Mouse (Mus musculus) heart, postnatal 10 days (tissue): ENCODE data around the gene Clrn3. TPM values are rescaled to one million over a fixed set of nuclear protein-coding genes. Genes with fewer than 3 reads are reported as not detected.
"Not testable (repeated sequence)": the region's sequence is repeated elsewhere in the genome, so short reads cannot be mapped to it uniquely, and the experiment has no call there.

Experiments used
- DNase-seq, 2 experiments: peaks; one replicate each; pipeline ENCODE4 v3.0.0; 2021
- intact Hi-C: fragments of 180-260 bp; cut with DNase I; formaldehyde crosslinking; loops from one replicate; pipeline ENCODE4 v1.15.1; 2025
- total RNA-seq, 2 experiments: library from RNA; stranded (reverse); gene quantifications; 2 replicates each; pipeline ENCODE4 v1.2.3; 2021

Clrn3 gene
- total RNA-seq = not detected

DNA sequence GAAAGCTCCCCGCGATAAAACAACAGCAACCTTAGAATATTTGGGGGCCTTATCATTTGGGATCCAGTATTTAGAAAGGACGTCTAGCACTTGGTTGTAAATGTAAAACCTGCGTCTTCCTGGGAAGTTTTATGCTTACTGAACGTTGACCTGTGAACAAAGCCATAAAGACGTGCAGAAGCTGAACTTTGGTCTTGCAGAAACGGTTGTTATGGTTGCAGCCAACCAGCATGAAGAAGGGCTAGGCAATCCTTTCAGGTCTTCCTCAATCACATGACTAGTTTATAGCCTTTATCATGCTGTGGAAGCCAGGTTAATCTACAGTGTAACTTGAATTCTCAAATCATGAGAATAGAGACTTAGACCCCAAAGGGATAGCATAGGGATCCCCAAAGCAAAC, at the start of gene Clrn3:
TSS of gene Clrn3 (minus strand) at position 140 of the 400 bp plus-strand sequence.
- no peak for DNase-seq
- intact Hi-C loops = no loop called here

DNA sequence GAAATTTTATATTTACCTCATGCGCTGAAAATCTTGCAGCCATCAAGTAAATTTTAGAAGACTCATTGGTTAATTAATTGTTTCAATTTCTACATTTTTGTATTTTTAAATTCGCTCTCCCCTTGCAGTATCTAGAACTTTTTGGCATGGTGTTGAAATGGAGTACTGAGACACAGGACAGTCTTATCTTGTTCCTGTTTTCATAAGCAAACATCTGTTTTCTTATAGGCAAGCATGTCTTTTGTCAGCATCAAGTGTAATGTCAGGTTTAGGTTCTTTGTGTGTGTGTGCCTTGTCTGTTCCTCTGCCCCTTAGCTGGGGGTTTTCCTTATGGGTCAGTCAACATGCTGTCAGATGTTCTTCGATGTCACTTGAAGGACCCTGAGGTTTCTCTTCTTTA, 47.9 kb upstream of the Clrn3 start:
- intact Hi-C loops = no loop called here
- no peak for DNase-seq

GRCm38 (mm10) chr7:135575319-135576069, 47.0 kb upstream of the Clrn3 start:
- DNase-seq, intact Hi-C loops: not testable (repeated sequence)

- intact Hi-C loops = no loop called here
- DNase-seq = peak in 1 of 2 experiments; percentile 18
These were observed 43.6 kb upstream of the Clrn3 start for GRCm38 (mm10) chr7:135571951-135572559.

DNA sequence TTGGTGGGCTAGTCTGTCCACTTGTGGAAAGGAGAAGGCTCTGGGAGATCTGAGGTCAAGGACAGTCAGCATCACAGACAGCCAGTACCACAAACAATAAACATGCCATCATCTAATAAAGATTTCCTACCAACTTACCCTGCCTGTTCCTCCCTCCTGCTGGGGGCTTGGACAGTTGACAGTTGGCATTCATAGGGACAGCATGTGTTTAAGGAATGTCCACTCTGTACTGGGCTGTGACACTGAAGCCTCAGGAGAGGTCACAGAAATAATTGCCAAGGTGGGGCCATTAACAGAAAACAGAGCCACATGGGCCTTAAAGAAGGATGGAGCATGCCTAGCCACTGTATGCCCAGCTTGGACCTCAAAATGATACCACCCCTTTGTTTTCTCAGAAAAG, 42.9 kb upstream of the Clrn3 start:
- intact Hi-C loops = no loop called here
- peak; percentile 31 to 38 for DNase-seq

DNA sequence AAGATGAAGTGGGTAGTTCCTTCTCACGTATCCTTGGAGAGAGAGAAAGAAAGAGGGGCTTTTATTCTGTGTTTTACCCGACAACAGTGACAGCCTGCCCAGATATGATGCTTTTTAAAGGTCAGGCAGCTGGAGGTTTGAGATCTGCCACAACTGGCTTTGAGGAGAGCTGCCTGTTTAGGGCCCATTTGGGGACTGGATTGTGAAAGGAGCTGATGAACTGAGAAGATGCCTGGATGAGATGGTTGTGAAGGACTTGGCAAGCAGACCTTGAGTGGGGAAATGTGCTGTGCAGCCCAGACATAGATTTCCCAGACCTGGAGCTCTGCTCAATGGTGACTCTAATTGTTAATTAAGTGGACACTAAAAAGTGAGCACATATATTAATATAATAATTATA, 40.1 kb upstream of the Clrn3 start:
- intact Hi-C loops = no loop called here
- no peak for DNase-seq

DNA sequence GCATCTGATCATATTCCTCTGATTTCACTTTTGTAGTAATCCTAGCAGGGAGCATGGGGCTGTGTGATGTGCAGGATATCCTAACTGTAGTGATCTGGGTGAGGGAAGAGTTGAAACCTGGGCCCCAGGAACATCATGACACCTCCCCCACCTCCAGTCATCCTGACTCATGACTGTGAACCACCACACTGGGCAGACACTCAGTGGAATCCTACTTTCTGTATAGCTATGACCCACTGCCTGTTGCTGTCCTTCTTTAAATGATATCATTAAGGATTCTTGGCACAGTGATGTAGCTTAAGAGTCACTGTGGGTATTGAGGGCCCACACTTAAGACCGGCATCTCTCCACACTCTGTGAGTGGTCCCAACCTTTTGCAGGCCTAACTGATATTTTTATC, 39.1 kb upstream of the Clrn3 start:
- no peak for DNase-seq
- intact Hi-C loops = no loop called here

DNA sequence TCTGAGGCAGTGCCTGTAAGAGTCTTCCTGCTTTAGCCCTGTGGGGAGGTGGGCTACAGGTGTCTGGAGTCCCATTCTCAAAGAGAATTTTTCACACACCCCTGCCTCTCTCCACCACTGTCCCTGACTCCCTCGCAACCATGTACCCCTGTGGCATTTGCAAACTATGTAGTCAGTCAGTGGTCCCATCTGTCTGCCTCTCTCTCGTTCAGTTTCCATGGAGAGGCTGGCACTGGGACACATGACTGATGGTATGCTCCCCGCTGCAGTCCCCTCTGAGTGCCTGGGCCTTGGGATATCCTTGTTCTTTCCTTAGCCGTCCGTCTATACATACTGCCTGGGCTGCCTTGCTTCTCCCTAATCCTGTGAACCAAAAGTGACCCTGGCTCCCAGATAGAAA, 37.6 kb upstream of the Clrn3 start:
- intact Hi-C loops = no loop called here

GRCm38 (mm10) chr7:135564022-135564421, 35.6 kb upstream of the Clrn3 start:
- intact Hi-C loops = no loop called here
- DNase-seq = no peak

More for the DNA sequence above, 37.6 kb upstream of the Clrn3 start:
- no peak for DNase-seq

GRCm38 (mm10) chr7:135560280-135560679, 31.8 kb upstream of the Clrn3 start:
- no peak for DNase-seq
- intact Hi-C loops = no loop called here

DNA sequence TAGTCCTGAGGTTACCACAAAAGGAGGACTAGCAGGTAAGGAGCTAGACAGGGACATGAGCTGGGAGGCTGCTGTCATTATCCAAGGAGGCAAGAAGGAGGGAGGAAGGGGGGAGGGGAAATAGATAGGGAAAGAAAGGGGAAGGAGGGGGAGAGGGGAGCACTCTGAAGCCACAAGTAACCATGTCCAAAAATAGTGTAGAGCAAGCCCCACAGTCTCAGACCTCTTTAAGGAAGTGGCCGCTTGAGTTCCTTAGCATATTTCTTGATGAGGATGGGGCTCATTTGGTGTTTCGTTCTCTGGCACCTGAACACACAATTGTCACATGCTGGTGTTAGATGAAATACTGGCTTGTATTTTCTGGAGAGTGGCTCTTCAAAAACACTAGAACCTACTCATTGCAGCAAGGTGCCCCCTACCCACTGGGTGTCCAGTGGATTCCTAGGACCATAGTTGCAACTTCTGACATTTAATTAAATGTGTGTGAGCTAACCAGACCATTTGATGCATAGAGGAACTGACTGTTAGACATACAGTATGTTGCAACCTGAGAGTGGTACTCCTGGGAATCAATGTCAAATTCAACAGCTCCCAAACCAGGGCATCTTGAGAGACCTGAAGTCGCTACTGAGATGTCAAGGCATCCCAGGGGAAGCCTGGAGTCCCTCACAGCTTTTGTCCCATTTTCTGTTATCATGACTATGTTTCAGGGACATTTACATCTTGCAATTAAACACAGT, 28.4 kb upstream of the Clrn3 start:
- DNase-seq = no peak
- intact Hi-C loops = loop anchor here (1.0 kb wide), 1 partner anchor 22 kb away; no protein-coding TSS in a partner anchor

DNA sequence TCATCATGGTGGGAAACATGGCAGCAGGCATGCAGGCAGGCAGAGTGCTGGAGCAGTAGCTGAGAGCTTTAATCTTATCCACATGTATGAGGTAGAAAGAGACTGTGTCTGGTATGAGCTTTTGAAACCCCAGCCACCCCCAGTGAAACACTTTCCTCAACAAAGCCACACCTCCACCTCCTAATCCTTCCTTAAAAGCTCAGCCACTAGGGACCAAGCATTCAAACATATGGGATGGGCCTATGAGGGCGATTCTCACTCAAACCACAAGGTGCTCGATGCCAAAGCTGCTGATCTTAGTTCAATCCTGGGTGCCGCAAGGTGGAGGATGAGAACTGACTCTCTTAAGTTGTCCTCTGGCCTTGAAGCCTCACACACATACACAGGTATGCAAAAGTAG, 25.1 kb upstream of the Clrn3 start:
- no peak for DNase-seq
- intact Hi-C loops = no loop called here

DNA sequence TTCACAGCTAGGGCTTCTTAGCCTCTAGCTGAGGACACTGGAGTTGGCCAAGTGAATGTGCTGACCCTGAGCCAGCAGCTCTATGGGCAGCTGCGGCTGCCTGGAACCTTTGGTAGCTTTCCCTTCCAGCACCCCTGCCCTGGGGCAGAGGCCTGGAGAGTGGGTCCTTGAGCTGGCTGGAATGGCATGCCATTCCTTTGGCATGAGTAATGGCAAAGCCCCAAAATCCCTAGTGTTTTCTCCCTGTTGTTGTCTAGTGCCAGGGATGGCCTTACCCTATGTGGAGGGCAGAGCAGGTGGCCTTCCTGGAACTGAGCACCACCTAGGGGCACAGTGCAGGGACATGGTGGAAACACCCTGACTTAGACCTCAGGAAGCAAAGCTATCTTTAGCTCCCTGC, 23.1 kb upstream of the Clrn3 start:
- intact Hi-C loops = no loop called here
- DNase-seq = peak; percentile 73 to 78

DNA sequence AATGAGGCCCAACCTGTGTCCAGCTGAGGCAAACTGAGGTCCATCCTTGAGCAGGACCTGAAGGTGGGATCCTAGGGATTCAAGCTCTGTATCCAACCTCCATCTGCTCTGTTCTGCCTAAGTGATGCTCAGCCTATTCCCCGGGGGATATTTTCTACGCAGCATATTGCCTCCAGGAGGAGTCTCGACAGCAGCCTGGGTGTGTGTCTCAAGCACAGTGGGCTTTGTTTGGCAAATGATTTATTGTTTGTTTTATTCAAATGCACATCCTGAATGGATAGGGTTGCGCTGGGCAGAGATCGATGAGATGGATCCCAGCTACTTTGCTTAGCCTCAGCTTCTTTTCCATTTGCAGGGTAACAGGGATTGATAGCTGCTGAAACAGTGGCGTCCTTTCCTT, 20.0 kb upstream of the Clrn3 start:
- intact Hi-C loops = loop anchor here (5.0 kb wide), 1 partner anchor 34 kb away; no protein-coding TSS in a partner anchor

DNA sequence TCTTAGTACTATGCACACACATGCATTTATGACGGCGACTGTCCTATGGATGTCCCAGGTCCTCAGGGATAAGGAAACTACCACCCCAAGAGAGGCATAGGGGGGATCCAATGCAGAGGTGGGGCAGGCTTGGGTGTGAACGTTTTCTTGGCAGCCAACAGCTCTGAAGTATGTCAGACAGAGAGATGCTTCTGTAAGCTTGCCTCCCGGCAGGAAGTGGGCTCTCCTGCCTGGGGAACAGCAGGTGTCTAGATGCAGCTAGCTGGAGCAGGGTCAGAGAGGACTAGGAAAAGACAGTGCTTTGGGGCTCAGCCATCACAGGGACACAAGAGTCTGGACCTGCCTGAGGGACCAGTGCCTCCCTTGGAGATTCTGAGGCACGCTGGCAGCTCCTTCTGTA, 18.1 kb upstream of the Clrn3 start:
- intact Hi-C loops = loop anchor here (5.0 kb wide), 1 partner anchor 36 kb away; no protein-coding TSS in a partner anchor
- no peak for DNase-seq

More for the DNA sequence above, 20.0 kb upstream of the Clrn3 start:
- no peak for DNase-seq

DNA sequence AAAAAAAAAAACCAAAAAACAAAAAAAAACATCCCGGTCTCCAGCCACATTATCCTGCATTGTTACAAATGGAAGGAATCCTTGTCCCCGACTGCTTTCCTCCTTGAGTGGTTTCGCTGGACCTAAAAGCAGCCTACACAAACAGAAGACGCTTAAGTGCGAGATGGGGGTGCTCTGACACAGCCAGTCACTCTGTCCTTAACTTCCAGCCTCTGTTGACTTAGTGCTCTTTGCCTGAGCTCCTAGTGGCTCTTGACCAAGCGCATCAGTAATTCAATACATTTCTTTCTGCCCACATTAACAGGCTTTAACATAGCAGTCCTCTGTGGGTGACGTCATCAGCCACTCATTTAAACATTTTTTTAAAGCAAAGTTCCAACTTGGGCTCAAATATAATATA, 17.5 kb upstream of the Clrn3 start:
- no peak for DNase-seq
- intact Hi-C loops = loop anchor here (5.0 kb wide), 1 partner anchor 36 kb away; no protein-coding TSS in a partner anchor

DNA sequence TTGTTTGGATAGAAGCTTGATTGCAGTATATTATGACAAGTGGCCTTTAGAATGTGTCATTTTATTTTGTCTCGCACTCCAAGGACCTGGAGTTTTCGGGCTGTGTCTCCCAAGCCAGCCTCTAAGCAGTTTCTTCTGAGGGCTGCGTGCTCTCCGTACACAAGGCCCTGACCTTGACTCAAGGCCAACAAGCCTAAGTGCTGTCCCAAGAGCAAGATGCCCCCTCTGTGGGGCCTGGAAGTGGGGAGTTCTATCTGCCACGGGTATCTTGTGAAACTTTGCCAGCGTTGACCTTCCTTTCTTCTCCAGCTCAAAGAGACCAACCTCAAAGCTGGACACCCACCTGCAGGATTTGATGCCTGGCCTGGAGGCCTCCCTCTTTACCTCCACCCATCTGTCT, 15.9 kb upstream of the Clrn3 start:
- no peak for DNase-seq
- intact Hi-C loops = no loop called here

GRCm38 (mm10) chr7:135543033-135543432, 14.6 kb upstream of the Clrn3 start:
- DNase-seq = no peak
- intact Hi-C loops = no loop called here

GRCm38 (mm10) chr7:135542235-135542634, 13.8 kb upstream of the Clrn3 start:
- no peak for DNase-seq
- intact Hi-C loops = no loop called here

DNA sequence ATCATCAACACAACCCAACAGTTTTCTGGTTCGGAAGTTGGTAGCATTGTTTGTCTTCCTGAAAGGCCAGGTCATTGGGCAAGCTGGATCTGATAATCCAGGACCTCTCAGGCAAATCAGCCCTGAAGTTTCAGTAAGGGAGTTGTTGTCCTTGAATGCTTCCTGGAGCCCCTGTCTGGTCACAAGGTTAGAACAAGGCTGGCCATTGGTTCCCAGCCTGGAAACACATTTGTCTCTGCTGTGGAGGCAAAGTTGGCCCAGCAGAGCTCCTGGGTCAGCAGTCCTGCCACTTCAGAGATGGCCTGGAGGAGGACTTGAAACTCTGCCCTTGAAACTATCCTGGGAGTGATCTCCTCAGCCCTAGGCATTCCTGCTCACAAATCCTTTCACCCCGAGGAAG, 11.0 kb upstream of the Clrn3 start:
- no peak for DNase-seq
- intact Hi-C loops = loop anchor here (5.0 kb wide), 1 partner anchor 198 kb away; no protein-coding TSS in a partner anchor
